Mouse (Mus musculus): ENCODE results near the gene Zfp36l1. TPM values are rescaled to one million over a fixed set of nuclear protein-coding genes. Genes with fewer than 3 reads are reported as not detected.
"Not testable (repeated sequence)": the region's sequence is repeated elsewhere in the genome, so short reads cannot be mapped to it uniquely, and the experiment has no call there.

The Zfp36l1 gene
- polyA plus RNA-seq, 1 experiment from 2014 or later, result 30.4 TPM

DNA sequence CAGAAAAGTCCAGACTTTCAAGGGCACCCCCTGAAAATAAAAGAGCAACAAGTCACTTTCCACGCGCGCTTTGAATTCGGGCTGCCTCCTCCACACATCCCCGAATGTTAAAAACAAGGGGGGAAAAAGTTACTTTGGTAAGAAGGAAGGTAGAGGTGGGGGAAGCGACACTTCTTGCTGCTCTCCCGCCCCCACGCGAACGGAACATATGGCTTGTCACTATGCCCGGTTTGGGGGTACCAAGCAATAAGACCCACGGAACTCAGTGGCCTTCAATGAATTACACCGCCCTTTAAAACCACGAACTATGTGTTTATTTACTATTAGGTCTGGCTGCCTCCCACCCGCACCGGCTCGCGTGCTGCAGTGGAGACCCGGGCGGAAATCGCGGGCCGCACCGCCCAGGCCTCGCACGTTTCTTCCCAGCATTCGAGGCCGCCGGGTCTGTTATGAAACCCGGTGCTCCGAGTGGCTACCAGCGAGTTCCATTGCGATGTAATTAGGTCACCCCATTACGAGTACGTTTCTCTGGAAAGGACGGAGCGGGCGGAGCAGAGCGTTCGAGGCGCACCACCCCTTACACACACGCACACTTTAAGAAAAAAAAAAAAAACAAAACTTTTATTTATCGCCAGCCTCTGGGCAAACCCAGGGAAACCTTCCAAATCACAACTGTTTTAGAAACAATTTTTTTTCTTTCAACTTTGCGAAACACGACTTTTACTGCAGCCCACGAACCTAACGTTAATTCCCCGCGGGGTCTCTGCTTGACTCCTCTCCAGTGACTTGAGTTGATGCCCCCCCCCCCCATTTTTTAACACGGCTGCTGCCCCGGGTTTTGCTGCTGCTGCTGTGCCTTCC lies 1.4 kb upstream of the Zfp36l1 start:
- Histone ChIP-seq H3K4me3 (ENCODE audit: low read depth, low read length) (peak overlapping the region; percentile 82), H3K27me3 (ENCODE audit: control insufficient read depth, insufficient read depth, low read depth, low read length) (no peaks in the 10 kb centered on the region), H3K9ac (ENCODE audit: low read depth, low read length) (peak overlapping the region; percentile 91), H3K9me3 (replicated peaks; ENCODE audit: control insufficient read depth, low read length) (no peaks in the 10 kb centered on the region), H3K27ac (ENCODE audit: low read length) (peak overlapping the region; percentile 97), H3K4me1 (ENCODE audit: control insufficient read depth, low read depth, low read length) (peaks cover 41% of the 10 kb centered on the region), H3K4me2 (ENCODE audit: low read depth, low read length) (peak overlapping the region; percentile 99), H3K36me3 (ENCODE audit: control insufficient read depth, insufficient read depth) (peaks cover 7% of the 10 kb centered on the region; the same call in 1 of the 2 replicates)
- WGBS (ENCODE audit: insufficient replicate concordance), result under 1% methylated on average over 51 of the region's 51 CpGs
- peak; percentile 23 for ATAC-seq (ENCODE audit: low read depth)

DNA sequence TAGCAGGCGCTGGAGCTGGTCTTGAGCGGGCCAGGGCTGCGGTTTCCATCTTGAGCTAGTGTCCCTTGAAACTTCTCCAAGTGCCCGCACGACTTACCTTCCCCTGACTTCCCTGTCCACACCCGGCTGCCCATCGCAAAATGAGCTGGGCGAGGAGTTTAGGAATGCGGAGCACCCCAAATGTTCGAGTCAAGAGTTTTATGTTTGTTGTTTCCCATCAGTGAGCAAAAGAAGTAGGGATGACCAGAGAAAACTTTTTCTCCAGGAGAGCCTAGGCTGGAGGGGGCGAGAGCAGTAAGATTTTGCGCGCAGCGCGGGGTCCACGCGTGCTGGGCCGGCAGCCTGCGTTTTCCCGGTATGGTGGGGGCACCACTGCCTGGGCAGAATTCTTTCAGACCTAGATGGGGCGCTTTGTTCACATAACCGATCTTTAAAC lies 791 bp upstream of the Zfp36l1 start:
- Histone ChIP-seq H3K4me1 (ENCODE audit: control insufficient read depth, low read depth, low read length) (peaks cover 41% of the 10 kb centered on the region), H3K4me2 (ENCODE audit: low read depth, low read length) (peak overlapping the region; percentile 99), H3K9ac (ENCODE audit: low read depth, low read length) (peak overlapping the region; percentile 91), H3K27me3 (ENCODE audit: control insufficient read depth, insufficient read depth, low read depth, low read length) (no peaks in the 10 kb centered on the region), H3K9me3 (replicated peaks; ENCODE audit: control insufficient read depth, low read length) (no peaks in the 10 kb centered on the region), H3K27ac (ENCODE audit: low read length) (peak overlapping the region; percentile 97), H3K4me3 (ENCODE audit: low read depth, low read length) (peak overlapping the region; percentile 82), H3K36me3 (ENCODE audit: control insufficient read depth, insufficient read depth) (peaks cover 7% of the 10 kb centered on the region; the same call in 1 of the 2 replicates)
- 0% methylated on average over 22 of the region's 22 CpGs for WGBS (ENCODE audit: insufficient replicate concordance)
- no peak for ATAC-seq (ENCODE audit: low read depth)

DNA sequence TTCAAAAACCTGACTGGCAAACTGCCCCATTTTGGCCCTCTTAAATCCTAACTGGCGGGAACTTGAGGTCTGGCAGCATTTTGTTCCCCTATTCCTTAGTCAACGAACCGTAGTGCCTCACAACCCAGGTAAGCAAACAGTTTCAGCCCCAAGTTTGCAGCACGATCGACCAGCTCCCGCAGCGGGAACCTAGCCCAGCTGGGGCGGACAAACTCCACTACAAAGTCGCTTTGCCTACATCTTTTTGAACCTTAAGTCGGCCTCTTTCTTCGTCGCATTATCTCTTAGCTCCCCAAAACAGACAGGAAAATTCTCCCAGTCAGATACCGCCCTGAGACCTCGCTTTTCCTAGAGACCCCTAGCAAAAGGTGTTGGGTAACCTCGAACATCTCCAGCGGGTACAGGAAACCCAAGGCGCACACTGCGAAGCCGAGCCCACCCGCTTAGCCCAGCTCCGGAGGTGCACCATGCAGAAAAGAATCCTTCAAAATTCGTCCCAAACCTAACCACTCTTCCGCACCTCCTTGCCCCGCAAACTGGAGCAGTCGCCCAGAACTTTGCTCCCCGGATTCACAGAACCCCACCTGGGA lies 647 bp downstream of the Zfp36l1 start:
- peak overlapping the region; percentile 97 for H3K27ac ChIP-seq (ENCODE audit: low read length)
- H3K9me3 ChIP-seq (replicated peaks; ENCODE audit: control insufficient read depth, low read length), result no peaks in the 10 kb centered on the region
- ATAC-seq (ENCODE audit: low read depth), result no peak
- H3K27me3 ChIP-seq (ENCODE audit: control insufficient read depth, insufficient read depth, low read depth, low read length), result no peaks in the 10 kb centered on the region
- peaks cover 7% of the 10 kb centered on the region; the same call in 1 of the 2 replicates for H3K36me3 ChIP-seq (ENCODE audit: control insufficient read depth, insufficient read depth)
- peak overlapping the region; percentile 91 for H3K9ac ChIP-seq (ENCODE audit: low read depth, low read length)
- peak overlapping the region; percentile 82 for H3K4me3 ChIP-seq (ENCODE audit: low read depth, low read length)
- WGBS (ENCODE audit: insufficient replicate concordance), result under 1% methylated on average over 26 of the region's 26 CpGs
- peak overlapping the region; percentile 99 for H3K4me2 ChIP-seq (ENCODE audit: low read depth, low read length)
- peaks cover 32% of the 10 kb centered on the region for H3K4me1 ChIP-seq (ENCODE audit: control insufficient read depth, low read depth, low read length)

DNA sequence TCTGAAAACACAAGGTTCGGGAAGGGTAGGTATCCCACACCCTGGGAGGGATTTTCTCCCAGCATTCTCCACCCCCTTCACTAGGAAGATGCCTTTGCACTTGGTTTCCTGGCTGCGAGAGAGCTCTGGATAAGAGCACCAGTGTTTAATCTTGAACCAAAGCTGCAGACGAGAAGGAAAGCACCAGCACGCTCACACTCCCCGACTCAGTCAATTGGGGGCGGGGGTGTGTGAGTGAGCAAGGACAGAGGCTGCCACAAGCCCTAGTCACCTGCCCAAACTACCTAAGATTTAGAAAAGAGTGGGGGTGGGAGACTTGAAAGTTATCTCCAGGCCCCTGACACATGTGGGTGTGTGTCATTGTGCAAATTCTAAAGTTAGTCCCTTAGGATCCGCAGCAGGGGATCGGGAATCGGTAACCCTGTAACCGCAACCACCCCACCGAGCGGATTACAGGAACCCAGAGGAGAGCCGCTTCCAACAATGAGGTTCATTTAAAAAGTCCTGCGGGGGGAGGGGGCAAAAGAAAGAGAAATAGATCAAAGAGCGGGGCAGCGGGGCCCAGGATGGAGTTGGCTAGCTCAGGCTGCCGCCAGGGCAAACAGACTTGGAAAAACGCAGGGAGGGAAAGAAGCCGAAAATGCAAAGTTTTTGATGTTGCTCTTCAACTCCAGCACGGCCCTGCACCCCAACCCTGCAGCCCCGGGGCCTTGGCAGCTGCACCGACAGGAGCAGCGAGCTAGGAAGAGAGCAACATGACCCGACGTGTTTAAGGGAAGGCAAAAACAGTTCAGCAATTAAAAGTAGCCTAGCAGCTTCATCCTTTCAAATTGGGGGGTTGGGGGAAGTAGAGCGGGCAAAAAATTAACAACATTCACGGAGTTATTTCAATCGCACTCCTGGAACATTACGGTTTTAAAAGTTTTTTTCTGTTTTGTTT lies 1.4 kb downstream of the Zfp36l1 start:
- ATAC-seq (ENCODE audit: low read depth), result no peak
- peaks cover 25% of the 10 kb centered on the region for H3K4me1 ChIP-seq (ENCODE audit: control insufficient read depth, low read depth, low read length)
- under 1% methylated on average over 29 of the region's 29 CpGs for WGBS (ENCODE audit: insufficient replicate concordance)

GRCm38 (mm10) chr12:80110546-80110870 lies 2.3 kb downstream of the Zfp36l1 start:
- H3K4me1 ChIP-seq (ENCODE audit: control insufficient read depth, low read depth, low read length), result peaks cover 19% of the 10 kb centered on the region
- H3K9ac ChIP-seq (ENCODE audit: low read depth, low read length), result peak overlapping the region; percentile 91
- peak overlapping the region; percentile 82 for H3K4me3 ChIP-seq (ENCODE audit: low read depth, low read length)
- peaks cover 7% of the 10 kb centered on the region; the same call in 1 of the 2 replicates for H3K36me3 ChIP-seq (ENCODE audit: control insufficient read depth, insufficient read depth)
- H3K27me3 ChIP-seq (ENCODE audit: control insufficient read depth, insufficient read depth, low read depth, low read length), result no peaks in the 10 kb centered on the region
- H3K27ac ChIP-seq (ENCODE audit: low read length), result peak overlapping the region; percentile 45; the same call in 1 of the 2 replicates
- no peaks in the 10 kb centered on the region for H3K9me3 ChIP-seq (replicated peaks; ENCODE audit: control insufficient read depth, low read length)
- H3K4me2 ChIP-seq (ENCODE audit: low read depth, low read length), result peak overlapping the region; percentile 99
- WGBS (ENCODE audit: insufficient replicate concordance), result 29% methylated on average over 9 of the region's 9 CpGs
- ATAC-seq (ENCODE audit: low read depth), result no peak

More for the DNA sequence above, 1.4 kb downstream of the Zfp36l1 start:
- no peaks in the 10 kb centered on the region for H3K27me3 ChIP-seq (ENCODE audit: control insufficient read depth, insufficient read depth, low read depth, low read length)
- H3K9ac ChIP-seq (ENCODE audit: low read depth, low read length), result peak overlapping the region; percentile 91
- H3K36me3 ChIP-seq (ENCODE audit: control insufficient read depth, insufficient read depth), result peaks cover 7% of the 10 kb centered on the region; the same call in 1 of the 2 replicates
- H3K9me3 ChIP-seq (replicated peaks; ENCODE audit: control insufficient read depth, low read length), result no peaks in the 10 kb centered on the region
- H3K4me2 ChIP-seq (ENCODE audit: low read depth, low read length), result peak overlapping the region; percentile 99
- H3K4me3 ChIP-seq (ENCODE audit: low read depth, low read length), result peak overlapping the region; percentile 82
- peak overlapping the region; percentile 97 for H3K27ac ChIP-seq (ENCODE audit: low read length)

DNA sequence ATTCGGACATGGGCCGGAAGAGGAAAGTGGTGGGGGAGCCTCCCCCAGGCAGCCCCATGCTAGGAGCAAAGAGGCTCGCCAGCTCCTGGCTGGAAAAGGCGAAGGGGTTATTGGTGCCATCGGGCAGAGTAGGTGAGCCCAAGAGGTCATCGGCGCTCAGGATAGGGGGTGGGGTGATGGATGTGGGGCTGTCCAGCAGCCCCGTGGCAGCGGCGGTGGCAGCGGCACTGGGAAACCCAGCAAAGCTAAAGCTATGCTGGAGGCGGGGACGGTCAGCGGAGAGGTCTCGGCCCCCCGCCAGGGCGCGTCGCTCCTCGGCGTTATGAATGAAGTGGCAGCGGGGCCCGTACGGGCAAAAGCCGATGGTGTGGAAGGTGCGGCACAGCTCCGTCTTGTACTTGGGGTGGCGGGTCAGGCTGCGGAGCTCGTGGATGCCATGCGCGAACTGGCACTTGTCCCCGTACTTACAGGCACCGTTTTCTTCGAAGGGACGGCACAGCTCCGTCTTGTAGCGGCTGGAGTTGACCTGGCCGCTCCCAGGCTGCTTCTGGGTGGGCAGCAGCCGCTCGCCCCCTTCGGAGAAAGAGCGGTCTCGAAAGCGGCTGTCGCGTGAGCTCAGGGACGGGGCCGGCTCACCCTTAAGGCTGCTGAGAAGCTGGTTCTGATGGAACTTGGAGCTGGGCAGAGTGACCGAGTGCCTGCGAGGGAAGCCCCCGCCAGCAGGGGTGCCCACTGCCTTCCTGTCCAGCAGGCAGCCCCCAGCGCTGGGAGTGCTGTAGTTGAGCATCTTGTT lies 2.9 kb downstream of the Zfp36l1 start:
- H3K9ac ChIP-seq (ENCODE audit: low read depth, low read length), result peak overlapping the region; percentile 91
- peaks cover 19% of the 10 kb centered on the region for H3K4me1 ChIP-seq (ENCODE audit: control insufficient read depth, low read depth, low read length)
- H3K36me3 ChIP-seq (ENCODE audit: control insufficient read depth, insufficient read depth), result peaks cover 7% of the 10 kb centered on the region; the same call in 1 of the 2 replicates
- peak overlapping the region; percentile 45; the same call in 1 of the 2 replicates for H3K27ac ChIP-seq (ENCODE audit: low read length)
- no peak for ATAC-seq (ENCODE audit: low read depth)
- no peaks in the 10 kb centered on the region for H3K27me3 ChIP-seq (ENCODE audit: control insufficient read depth, insufficient read depth, low read depth, low read length)
- H3K4me3 ChIP-seq (ENCODE audit: low read depth, low read length), result peak overlapping the region; percentile 82
- H3K4me2 ChIP-seq (ENCODE audit: low read depth, low read length), result peak overlapping the region; percentile 99
- 75% methylated on average over 52 of the region's 53 CpGs for WGBS (ENCODE audit: insufficient replicate concordance)
- no peaks in the 10 kb centered on the region for H3K9me3 ChIP-seq (replicated peaks; ENCODE audit: control insufficient read depth, low read length)

- WGBS (ENCODE audit: insufficient replicate concordance), result 10% methylated on average over 11 of the region's 11 CpGs
- H3K9ac ChIP-seq (ENCODE audit: low read depth, low read length); H3K27me3 ChIP-seq (ENCODE audit: control insufficient read depth, insufficient read depth, low read depth, low read length); ATAC-seq (ENCODE audit: low read depth); H3K36me3 ChIP-seq (ENCODE audit: control insufficient read depth, insufficient read depth); H3K9me3 ChIP-seq (replicated peaks; ENCODE audit: control insufficient read depth, low read length): not testable (repeated sequence)
- H3K27ac ChIP-seq (ENCODE audit: low read length), result peak overlapping the region; percentile 30; the same call in 1 of the 2 replicates
- H3K4me1 ChIP-seq (ENCODE audit: control insufficient read depth, low read depth, low read length), result peaks cover 16% of the 10 kb centered on the region
- H3K4me3 ChIP-seq (ENCODE audit: low read depth, low read length), result peak overlapping the region; percentile 82
- H3K4me2 ChIP-seq (ENCODE audit: low read depth, low read length), result peak overlapping the region; percentile 99
Measured at GRCm38 (mm10) chr12:80108896-80109668, 3.7 kb downstream of the Zfp36l1 start.
